Mouse (Mus musculus): ENCODE results near the gene Cys1.
A peak's percentile ranks its signal among the peaks of the same experiment; 100 is the strongest.

Gene Cys1

DNA sequence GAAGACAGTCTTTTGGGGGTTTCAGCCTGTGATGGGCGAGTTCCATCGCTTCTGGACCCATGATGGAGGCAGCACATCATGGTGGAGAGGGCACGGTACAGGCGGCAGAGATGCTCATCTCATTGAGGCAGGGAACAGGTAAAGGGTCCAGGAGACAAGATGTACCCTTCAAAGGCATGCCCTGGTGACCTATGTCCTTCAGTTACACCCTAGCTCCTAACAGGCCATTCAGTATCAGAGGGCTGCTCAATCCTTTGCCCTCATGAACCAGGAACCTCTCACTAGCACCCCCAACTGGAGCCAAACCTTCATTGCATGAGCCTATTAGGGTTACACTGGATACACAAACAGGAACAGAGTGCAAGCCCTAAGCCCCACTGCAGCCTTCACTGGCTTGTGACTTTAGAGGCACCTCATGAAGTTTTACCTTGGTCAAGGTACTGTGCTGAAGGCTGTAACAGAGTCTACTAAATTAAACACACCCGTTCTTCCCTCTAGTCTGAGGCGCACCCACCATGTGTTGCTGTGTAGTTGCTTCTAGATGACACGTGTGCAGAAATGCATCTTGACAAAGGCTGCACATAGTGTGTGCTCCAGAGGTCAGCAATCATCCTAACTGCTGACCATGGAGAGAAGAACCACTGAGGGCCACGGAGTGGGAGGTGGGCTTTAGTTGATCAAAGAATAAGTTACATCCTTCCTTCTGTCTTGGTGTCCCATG lies 16.0 kb upstream of the Cys1 start:
- DNase-seq (ENCODE audit: low read depth, low spot score) = no peak

DNA sequence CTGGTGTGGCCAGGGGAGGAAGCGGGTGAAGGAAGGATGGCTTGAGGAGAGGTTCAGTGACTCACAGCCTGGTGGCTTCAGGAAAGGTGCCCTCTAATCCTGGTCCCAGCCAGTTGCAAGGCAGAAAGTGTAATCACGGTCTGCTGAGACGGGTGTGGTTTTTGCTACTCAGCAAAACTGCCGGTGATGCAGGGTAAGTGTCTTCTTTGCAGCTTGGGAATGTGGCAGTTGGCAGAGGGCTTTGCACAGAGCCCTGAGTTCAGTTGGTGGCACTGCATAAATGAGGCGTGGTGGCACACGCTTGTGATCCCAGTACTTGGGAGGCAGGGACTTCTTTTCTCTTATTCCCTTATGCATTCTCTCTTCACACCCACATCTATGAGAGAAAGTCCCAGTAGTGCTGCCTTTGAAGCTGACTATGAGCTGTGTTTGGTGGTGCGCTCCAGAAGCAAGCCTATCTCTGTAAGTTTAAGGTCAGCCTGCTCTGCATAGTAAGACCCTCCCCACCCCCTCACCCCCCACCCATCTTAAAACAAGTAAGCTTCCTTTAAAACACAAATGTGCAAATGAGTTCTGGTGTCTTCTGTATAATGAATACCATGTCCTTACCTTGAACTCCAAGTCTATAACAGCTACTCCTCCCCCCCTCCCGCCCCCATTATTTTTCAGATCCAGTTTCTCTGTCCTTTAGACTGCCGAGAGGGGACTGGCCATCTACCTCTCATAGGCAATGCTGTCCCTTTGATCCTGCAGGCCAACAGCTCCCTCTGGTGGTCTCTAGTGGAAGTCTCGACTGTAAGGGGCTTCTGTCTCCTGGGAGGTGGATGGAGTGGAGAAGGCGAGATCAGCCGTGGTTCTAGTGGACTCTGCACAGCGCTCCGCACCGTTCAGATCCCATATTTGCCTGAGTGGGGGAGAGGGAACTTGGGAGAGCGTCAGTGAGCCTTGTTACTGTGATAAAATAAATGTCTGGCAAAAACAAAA lies 15.2 kb upstream of the Cys1 start:
- DNase-seq (ENCODE audit: low read depth, low spot score) = peak; percentile 71

DNA sequence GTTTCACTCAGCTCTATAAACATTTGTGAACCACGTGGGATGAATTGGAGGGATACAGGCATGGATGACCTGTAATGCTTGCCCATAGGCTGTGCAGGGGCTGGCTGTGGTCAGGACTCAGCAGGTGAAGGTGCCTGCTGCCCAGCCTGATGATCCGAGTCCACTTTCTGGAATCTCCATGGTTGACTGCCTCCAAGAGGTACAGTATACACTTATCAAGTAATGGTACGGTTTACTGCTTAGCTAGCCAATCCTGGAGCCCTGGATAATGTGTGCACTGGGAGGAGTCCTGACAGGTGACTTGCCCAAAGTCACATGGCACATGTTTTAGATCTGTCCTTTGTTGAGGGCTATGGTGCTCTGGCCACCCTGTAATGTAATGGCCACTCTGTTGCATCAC lies 8.7 kb upstream of the Cys1 start:
- no peak for DNase-seq (ENCODE audit: low read depth, low spot score)

GRCm38 (mm10) chr12:24686696-24687346 lies 5.2 kb upstream of the Cys1 start:
- DNase-seq (ENCODE audit: low read depth, low spot score) = no peak

DNA sequence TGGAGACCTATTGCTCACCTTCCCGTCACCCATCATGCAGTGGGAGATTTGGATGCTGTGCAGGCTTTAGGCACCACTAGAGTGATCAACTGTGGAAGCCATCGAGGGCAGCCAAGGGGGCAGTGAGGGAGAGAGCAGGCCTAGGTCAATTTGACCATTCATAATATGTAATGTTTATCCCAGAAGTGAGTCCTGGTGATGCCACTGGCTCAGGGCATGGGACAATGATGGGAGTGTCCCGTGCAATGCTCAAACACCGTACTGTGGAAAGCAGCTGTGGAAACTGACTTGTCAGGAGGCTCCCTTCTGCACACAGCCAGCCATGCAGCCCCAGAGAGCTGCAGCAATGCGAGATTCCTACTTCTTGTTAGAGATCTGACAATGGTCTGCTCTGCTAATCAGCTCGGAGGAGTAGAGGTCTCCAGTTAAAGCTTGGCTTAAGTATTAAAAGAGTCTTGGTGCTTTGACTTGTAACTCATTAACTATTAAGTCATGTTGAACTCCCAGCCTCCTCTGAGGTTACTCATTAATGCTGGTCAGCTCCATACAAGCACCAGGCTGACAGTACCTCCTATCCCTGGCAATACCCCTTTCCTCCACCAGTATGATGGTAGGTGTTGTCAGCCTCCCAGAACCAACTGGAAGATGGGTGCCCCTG lies 4.6 kb upstream of the Cys1 start:
- DNase-seq (ENCODE audit: low read depth, low spot score) = no peak

DNA sequence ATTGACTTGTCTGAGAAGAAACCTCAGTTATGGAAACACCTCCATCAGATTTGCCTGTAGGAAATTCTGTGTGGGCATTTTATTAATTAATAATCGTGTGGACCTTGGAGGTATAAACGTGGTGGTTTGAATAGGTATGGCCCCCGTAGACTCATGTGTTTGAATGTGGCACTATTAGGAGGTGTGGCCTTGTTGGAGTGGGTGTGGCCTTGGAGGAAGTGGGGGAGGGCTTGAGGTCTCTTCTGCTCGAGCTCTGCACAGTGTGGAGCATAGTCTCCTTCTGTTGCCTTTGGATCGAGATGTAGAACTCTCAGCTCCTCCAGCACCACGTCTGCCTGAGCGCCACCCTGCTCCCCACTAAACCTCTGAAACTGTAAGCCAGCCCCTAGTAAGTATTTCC lies 1.8 kb upstream of the Cys1 start:
- no peak for DNase-seq (ENCODE audit: low read depth, low spot score)

GRCm38 (mm10) chr12:24682563-24682962 lies 950 bp upstream of the Cys1 start:
- DNase-seq (ENCODE audit: low read depth, low spot score) = no peak

DNA sequence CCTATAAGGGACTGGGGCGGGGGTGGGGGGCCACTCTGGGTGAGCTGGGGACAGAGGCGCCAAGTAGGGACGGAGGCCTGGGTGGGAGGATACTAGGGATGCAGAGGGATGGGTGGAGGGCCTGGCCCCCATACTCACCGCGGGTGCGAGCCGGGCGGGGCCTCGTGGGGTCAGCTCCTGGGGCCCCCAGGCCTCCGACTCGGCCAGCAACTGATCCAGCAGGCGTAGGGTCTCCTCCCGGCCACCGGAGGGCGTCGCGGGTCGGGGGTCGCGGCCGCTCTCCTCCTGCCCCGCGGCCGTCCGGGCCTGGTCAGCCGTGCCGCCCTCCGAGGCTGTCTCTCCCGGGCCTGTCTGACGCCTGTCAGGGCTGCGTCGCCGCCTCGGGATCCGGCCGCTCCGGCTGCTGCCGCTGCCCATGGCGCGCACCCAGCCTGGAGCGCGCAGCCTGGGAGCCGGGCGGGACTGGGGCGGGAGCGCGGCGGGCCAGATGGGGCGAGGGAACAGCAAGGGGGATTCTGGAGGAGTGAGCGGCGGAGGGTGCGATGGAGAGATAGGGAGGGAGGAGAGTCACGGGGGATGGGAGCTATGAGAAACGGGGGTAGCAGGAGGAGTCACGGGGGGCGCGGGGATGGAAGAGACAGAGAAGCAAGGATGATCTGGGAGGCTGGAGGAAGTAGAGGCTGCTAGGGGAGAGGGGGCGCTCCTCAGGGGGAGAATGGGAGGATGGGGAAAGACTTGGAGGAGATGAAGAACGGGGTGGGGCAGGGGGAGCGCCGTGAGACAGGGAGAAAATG lies 924 bp downstream of the Cys1 start:
- no peak for DNase-seq (ENCODE audit: low read depth, low spot score)

GRCm38 (mm10) chr12:24680096-24680491 lies 1.5 kb downstream of the Cys1 start:
- no peak for DNase-seq (ENCODE audit: low read depth, low spot score)

DNA sequence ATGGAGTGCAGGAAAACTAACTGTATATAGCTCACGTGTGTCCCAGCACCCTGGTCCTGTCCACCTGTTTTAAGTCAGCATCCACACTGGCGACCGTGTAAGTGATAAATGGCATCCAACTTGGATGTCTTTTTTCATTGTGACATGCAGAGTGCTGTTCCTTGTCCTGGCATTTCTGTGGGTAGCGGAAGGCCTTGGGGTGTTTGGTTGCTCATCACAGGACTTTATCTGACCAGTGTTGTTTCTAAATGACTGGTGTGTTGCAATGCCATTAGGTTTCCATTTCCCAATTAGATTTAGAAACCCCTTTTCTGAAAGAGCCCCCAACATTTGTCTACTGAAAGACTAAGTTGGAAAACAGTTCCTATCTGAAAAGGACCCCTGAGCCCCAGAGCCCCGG lies 19.5 kb downstream of the Cys1 start:
- DNase-seq (ENCODE audit: low read depth, low spot score) = no peak

GRCm38 (mm10) chr12:24661100-24661499 lies 20.5 kb downstream of the Cys1 start:
- no peak for DNase-seq (ENCODE audit: low read depth, low spot score)

DNA sequence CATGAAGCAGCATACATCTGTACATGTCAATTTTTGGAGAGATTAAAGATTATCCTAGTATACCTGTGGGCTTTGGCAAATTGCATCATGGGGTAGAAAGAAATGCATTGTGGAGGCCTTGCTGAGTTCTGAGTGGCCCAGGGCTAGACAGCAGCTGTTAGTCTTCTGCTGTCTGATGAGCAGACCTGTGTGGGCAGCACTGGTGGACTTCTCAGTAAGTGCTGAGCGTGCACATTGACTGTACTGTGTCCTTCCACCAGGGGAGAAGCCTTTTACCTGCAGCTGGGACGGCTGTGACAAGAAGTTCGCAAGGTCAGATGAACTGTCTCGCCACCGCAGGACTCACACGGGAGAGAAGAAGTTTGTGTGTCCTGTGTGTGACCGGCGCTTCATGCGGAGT lies 21.7 kb downstream of the Cys1 start:
- DNase-seq (ENCODE audit: low read depth, low spot score) = no peak

- DNase-seq (ENCODE audit: low read depth, low spot score) = no peak
Measured at GRCm38 (mm10) chr12:24658998-24659397, 22.6 kb downstream of the Cys1 start.

- no peak for DNase-seq (ENCODE audit: low read depth, low spot score)
Measured at GRCm38 (mm10) chr12:24656436-24656835, 25.2 kb downstream of the Cys1 start.

DNA sequence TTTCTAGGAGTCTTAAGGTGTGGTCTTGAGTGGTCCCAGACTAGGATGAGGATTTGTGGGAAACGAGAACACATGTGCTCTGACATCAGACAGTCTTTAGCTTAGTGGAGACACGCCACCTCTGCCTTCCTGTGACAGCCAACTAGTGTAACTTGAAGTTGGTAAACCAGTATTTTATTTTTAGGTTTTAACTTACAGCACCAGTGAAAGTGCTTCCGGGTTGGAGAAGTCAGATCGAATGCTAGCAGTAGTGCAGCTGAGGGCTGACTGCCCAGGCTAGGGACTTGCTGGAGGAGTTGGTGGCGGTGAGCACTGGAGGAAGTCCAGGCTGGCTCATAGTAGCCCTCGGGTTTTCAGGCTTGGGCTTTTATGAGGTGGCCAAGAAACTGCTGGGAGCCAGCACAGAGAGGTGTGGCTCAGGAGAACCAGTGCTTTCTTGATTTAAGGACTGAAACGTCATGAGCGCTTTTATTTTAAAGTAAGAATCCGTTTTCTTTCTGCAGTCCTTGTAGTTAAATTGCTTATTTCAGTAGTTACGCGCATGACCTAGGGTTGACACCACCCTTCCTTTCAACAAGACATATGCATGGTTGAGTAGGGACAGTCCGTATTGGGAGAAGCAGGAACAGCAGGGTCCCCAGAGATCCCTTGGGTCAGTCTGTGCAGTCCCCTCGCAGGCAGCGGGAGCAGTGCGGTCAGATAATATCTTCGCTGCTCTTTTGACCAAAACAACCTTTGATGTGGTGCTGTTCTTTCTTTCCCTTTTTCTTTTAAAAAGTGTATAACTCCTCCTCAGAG lies 27.3 kb downstream of the Cys1 start:
- no peak for DNase-seq (ENCODE audit: low read depth, low spot score)

- peak; percentile 99 for DNase-seq (ENCODE audit: low read depth, low spot score)
Measured at GRCm38 (mm10) chr12:24651642-24652342, 29.8 kb downstream of the Cys1 start.

GRCm38 (mm10) chr12:24651063-24651557 lies 30.5 kb downstream of the Cys1 start, which contains the start of gene Klf11:
Gene Klf11, plus strand, starts transcription at chr12:24651274.
- peak; percentile 87 for DNase-seq (ENCODE audit: low read depth, low spot score)

GRCm38 (mm10) chr12:24650415-24651062 lies 31.1 kb downstream of the Cys1 start:
- no peak for DNase-seq (ENCODE audit: low read depth, low spot score)

DNA sequence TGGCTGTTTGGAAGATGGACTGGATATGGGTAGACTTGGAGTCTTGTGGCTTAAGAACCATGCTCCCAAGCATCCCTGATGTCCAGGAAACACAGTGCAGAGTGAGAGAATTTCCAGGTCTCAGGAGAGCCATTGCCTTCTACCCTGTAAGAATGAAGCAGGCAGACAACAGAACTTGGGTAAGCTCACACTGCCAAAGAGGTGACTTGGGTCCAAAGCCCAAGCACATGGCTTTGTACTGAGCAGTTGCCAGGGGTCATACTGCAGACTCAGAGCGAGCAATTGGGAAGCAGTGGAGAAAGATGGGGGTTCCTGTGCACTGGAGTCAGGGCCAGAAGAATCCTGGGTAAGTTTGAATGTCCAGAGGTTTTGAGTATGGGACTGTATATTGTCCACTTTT lies 33.5 kb downstream of the Cys1 start:
- no peak for DNase-seq (ENCODE audit: low read depth, low spot score)
